Mouse (Mus musculus): ENCODE results near the gene Nelfb. TPM values are rescaled to one million over a fixed set of nuclear protein-coding genes. Genes with fewer than 3 reads are reported as not detected.
A peak's percentile ranks its signal among the peaks of the same experiment; 100 is the strongest.
"Not testable (repeated sequence)": the region's sequence is repeated elsewhere in the genome, so short reads cannot be mapped to it uniquely, and the experiment has no call there.

Gene Nelfb
- 10 to 100 TPM; 20.8 to 28.3 (median 22.6) TPM for total RNA-seq (2022)

- peak; percentile 84 for DNase-seq (ENCODE audit: low spot score in 2 of 2)
Observed at GRCm38 (mm10) chr2:25211121-25211670, at the start of gene Nelfb. Gene Nelfb (minus strand): TSS chr2:25211489.

GRCm38 (mm10) chr2:25258887-25259286 lies 47.6 kb upstream of the Nelfb start:
- DNase-seq (ENCODE audit: low spot score in 2 of 2): no peak

- DNase-seq (ENCODE audit: low spot score in 2 of 2): not testable (repeated sequence)
Observed at GRCm38 (mm10) chr2:25257250-25257649, 46.0 kb upstream of the Nelfb start.

GRCm38 (mm10) chr2:25256443-25257109 lies 45.3 kb upstream of the Nelfb start:
- DNase-seq (ENCODE audit: low spot score in 2 of 2): not testable (repeated sequence)

GRCm38 (mm10) chr2:25255284-25255779 lies 44.0 kb upstream of the Nelfb start, which contains the start of gene Tmem203:
Gene Tmem203 (plus strand): TSS chr2:25255439.
- DNase-seq (ENCODE audit: low spot score in 2 of 2): peak; percentile 64 to 76

- no peak for DNase-seq (ENCODE audit: low spot score in 2 of 2)
Observed at GRCm38 (mm10) chr2:25252331-25252730, 41.0 kb upstream of the Nelfb start.

- no peak for DNase-seq (ENCODE audit: low spot score in 2 of 2)
Observed at GRCm38 (mm10) chr2:25246183-25247072, 35.1 kb upstream of the Nelfb start, which contains the start of gene AL732309.1. Gene AL732309.1 (minus strand): TSS chr2:25246863.

GRCm38 (mm10) chr2:25244144-25244543 lies 32.9 kb upstream of the Nelfb start:
- DNase-seq (ENCODE audit: low spot score in 2 of 2): no peak

GRCm38 (mm10) chr2:25243342-25243741 lies 32.1 kb upstream of the Nelfb start:
- DNase-seq (ENCODE audit: low spot score in 2 of 2): no peak

- no peak for DNase-seq (ENCODE audit: low spot score in 2 of 2)
Observed at GRCm38 (mm10) chr2:25242101-25242506, 30.8 kb upstream of the Nelfb start, which contains the start of the genes Rnf208 and Cysrt1. Gene Rnf208 (plus strand): TSS chr2:25242255. Gene Cysrt1 (minus strand): TSS chr2:25242452.

- DNase-seq (ENCODE audit: low spot score in 2 of 2): no peak
Observed at GRCm38 (mm10) chr2:25241438-25241775, 30.1 kb upstream of the Nelfb start.

- peak; percentile 38 to 56 for DNase-seq (ENCODE audit: low spot score in 2 of 2)
Observed at GRCm38 (mm10) chr2:25240723-25241437, 29.6 kb upstream of the Nelfb start.

- no peak for DNase-seq (ENCODE audit: low spot score in 2 of 2)
Observed at GRCm38 (mm10) chr2:25240310-25240709, 29.0 kb upstream of the Nelfb start.

- no peak for DNase-seq (ENCODE audit: low spot score in 2 of 2)
Observed at GRCm38 (mm10) chr2:25239766-25240165, 28.5 kb upstream of the Nelfb start.

- DNase-seq (ENCODE audit: low spot score in 2 of 2): no peak
Observed at GRCm38 (mm10) chr2:25238106-25238505, 26.8 kb upstream of the Nelfb start.

GRCm38 (mm10) chr2:25237522-25237921 lies 26.2 kb upstream of the Nelfb start:
- DNase-seq (ENCODE audit: low spot score in 2 of 2): no peak

GRCm38 (mm10) chr2:25236614-25237013 lies 25.3 kb upstream of the Nelfb start, which contains the start of gene Rnf224:
Gene Rnf224 (minus strand): TSS chr2:25236787.
- DNase-seq (ENCODE audit: low spot score in 2 of 2): no peak

- DNase-seq (ENCODE audit: low spot score in 2 of 2): no peak
Observed at GRCm38 (mm10) chr2:25234551-25235220, 23.4 kb upstream of the Nelfb start.

GRCm38 (mm10) chr2:25234050-25234449 lies 22.8 kb upstream of the Nelfb start, which contains the start of gene Slc34a3:
Gene Slc34a3 (minus strand): TSS chr2:25234364.
- DNase-seq (ENCODE audit: low spot score in 2 of 2): no peak

- DNase-seq (ENCODE audit: low spot score in 2 of 2): no peak
Observed at GRCm38 (mm10) chr2:25233421-25233820, 22.1 kb upstream of the Nelfb start.
